Mouse (Mus musculus): ENCODE data around the gene Slit3.

Gene Slit3

DNA sequence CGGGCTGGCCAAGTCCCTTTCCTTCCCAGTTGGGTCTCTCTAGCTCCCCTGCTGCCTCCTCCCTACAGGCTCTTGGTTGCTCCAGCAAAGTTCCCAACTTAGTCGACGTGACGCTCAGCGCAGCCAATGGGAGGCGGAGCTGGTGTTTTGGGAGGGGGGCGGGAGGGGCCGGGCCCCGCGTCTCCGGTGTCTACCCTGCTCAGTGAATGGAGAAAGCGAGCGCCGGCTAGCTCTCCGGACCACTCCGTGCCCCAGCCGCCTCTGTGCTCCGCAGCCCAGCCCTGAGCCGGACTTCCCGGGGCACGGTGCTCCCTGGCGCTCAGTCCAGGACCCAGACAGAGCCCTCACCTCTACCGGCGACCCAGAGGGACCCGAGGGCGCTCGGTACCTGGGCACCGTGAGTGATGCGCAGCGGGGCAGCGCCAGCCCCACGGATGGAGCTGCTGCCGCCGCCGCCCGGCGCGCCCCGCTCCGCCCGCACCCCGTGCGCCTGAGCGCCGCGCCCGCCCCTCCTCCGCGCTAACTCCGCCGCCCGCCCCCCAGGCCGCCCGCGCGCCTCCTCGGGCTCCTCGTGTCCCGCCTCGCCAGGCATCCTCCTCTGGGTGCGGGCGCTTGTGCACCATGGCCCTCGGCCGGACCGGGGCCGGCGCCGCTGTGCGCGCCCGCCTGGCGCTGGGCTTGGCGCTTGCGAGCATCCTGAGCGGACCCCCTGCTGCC is at the start of gene Slit3:
Slit3 (plus strand) TSS at position 331 of the 717 bp plus-strand sequence.
- peak; percentile 89 for DNase-seq (ENCODE audit: low read depth, low spot score)

DNA sequence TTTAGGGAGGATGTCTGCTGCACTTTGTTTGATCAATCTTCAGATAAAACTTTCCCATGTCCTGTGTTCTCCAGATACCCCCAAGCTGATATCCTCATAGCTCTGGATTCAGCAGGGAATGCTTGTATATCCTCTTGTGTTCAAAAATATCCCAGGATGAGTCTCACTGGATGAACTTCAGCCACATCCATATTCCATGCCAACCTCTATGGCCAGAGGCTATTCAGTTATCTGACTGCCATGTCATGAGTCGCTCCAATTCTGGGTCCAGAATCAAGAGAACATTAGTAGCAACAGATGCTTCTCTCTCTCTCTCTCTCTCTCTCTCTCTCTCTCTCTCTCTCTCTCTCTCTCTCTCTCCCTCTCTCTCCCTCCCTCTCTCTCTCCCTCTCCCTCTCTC is 49.6 kb upstream of the Slit3 start:
- no peak for DNase-seq (ENCODE audit: low read depth, low spot score)

DNA sequence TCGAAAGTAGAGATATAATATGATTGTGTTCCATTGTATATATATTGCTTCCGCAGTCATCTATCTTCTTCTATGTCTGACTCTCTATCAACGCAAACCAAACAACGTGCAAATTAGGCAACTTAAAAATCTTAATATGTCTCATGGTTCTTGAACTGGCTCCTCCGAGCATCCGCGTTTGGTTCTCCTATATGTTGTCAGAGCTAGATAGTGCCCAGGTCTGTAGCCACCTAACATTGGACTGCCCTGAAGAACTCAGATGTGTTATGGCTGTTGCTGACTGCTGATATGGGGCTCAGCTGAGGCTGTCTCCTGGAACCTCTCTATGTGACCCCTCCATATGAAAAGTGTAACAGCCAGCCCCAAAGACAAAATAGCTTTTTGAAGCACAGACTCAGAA is 45.6 kb upstream of the Slit3 start:
- DNase-seq (ENCODE audit: low read depth, low spot score), result no peak

DNA sequence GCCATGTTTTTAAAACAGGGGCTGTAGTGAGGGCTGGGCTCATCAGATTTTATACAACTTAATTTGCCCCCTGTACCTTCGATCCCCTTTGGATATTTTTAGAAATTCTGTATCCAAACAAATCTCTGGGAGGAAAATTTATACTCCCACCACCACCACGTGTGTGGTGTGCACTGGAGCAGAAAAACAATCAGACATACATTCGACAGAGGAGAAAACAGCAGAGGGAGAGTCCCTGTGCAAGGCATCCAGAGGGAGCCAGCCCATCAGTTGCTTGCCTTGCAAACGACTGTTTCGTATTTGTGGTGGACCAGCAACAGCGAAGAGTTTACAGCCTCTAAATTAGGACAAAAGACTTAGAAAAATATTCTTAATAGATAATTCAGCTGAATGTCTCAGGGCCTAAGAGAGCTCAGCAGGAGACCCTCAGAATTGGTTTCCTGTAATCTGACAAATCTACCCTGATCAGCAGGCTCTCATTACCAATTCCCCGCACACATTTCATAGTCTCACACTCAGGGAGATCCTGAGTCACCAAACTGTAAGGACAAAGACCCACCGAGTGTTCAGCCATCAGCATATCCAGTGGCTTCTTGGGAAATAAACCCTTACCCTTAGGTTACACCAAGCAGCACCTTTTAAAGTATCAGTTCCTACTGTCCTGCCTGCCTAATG is 40.4 kb upstream of the Slit3 start:
- no peak for DNase-seq (ENCODE audit: low read depth, low spot score)

DNA sequence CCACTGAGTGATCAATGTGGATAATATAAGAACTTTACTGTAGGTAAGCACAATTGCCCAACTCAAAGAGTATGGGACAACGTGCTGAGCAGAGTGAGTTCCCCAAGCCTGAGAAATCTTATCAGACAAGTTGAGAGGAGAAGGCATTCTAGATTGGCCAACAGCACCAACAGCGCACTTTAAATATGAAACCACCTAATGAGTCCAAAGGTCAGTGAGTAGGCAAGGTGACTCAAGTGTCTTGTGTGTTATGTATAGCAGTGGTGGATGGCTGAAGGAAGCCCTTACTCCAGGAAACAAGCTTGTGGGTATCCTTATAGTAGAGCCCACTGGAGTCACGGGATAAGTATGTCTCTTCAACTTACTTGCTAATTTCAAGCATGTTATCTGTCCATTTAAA is 38.7 kb upstream of the Slit3 start:
- DNase-seq (ENCODE audit: low read depth, low spot score), result no peak

DNA sequence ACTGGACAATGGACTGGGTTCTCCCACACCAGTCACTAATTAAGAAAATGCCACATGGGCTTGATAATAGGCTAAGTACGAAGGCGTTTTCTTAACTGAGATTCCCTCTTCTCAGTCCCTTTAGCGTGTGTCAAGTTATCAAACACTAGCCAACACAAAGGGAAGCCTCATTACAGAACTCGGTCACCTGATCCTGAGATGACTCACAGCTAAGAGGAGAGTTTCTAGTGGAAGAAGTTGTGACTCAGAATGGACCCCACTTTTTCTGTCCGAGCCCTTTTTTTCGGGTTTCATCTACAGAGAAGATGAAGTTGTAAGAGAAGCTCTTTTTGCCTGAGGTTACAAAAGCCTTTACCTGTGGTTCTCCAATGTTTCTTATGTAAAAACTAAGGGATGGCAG is 38.0 kb upstream of the Slit3 start:
- no peak for DNase-seq (ENCODE audit: low read depth, low spot score)

DNA sequence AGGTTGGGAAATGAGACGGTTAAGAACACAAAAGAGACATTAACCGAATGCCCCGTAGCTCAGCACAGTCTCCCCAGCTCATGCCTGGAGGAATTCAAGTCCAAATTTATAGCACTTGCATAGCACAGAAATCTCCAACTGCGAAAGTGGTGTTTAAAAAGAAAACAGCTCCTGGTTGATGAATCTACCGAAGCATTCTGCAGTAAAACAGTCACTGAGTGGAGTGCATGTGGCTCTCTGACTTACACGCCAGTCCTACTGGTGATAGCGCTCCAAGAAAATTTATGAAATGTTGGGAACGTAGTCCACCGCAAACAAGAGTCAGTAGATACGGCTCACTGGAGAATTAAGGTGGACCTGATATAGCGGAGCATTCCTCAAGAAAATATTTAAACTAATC is 35.7 kb upstream of the Slit3 start:
- DNase-seq (ENCODE audit: low read depth, low spot score), result peak; percentile 56

DNA sequence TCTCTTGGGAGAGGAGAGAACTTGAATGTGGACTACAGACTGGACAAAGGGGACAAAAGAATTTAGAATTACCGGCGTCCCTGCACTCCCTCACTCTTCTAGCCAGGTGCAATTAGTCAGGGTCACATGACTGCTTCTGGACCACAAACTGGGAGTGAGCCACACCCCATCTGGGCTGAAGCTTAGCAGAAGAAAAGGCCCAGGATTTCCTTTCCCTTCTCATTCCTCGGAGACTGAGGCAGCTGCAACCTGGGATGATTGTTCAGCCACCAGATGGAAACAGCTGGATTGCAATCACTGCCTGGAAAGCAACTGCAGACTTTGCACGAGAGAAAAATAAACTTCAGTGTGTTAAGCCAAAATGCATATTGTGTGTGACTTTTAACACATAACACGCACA is 35.0 kb upstream of the Slit3 start:
- DNase-seq (ENCODE audit: low read depth, low spot score), result peak; percentile 19

DNA sequence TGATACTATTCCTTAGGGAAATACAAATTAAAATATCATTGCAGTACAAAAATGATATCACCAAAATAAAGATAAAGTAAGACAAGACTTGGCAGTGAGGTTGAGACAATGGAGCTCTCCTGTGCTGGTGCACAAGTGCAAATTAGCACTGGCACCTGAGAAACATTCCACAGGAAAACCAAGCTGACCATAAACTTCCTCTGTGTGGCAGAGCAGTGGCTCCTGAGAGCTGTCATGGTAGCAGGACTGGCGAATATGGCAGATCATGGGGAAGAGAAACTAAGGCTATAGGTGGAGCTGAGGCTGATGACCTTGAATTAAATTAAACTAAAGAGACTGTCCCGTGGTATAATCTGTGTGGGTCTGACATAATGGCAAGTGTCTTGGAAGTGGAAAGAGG is 33.6 kb upstream of the Slit3 start:
- no peak for DNase-seq (ENCODE audit: low read depth, low spot score)

DNA sequence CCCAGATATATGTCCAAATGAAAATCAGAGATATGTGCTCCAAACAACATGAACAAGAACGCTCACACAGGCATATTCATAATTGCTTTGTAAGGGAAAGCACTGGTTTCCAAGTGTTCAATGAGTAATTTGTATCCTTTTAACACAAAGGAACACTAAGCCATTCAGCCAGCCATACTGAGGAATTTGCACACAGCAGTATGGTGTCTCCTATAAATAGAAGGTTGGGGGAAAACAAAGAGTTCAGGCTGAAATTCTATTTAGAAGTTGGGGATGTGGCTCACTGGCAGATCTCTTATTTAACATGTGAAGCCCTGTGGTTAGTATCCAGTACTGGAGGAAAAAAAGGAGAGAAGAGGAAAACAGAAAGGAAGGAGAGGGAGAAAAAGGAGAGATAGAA is 32.9 kb upstream of the Slit3 start:
- no peak for DNase-seq (ENCODE audit: low read depth, low spot score)

DNA sequence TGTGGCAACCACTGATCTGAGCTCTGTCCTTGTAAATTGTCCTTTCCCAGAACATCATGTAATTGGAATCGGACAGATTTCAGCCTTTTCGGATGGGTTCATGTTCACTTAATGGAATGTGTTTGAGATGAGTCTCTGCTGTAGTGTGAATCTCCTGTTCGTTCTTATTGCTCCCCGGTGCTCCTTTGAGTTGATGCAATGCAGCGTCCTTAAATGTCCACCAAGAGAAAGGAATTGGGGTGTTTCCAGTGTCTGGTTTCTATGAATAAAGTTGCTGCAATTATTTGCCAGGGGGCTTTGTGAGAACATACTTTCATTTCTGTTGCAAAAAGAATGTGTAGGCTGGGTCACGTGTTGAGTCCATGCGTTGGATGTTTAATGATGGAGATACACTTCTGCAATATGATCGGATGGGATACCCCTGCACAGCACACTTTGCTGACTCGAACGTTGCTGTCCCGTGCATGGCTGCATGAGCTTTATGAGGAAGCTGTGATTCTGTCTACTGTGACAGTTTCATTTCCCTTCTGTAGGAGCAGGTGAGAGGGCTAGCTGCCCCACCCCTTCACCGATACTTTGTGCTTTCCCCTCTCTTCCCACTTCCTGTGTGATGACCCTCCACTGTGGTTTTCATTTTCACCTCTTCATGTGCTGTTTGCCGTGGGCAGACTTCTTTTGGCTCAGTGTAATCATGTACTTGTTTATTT is 30.2 kb upstream of the Slit3 start:
- no peak for DNase-seq (ENCODE audit: low read depth, low spot score)

DNA sequence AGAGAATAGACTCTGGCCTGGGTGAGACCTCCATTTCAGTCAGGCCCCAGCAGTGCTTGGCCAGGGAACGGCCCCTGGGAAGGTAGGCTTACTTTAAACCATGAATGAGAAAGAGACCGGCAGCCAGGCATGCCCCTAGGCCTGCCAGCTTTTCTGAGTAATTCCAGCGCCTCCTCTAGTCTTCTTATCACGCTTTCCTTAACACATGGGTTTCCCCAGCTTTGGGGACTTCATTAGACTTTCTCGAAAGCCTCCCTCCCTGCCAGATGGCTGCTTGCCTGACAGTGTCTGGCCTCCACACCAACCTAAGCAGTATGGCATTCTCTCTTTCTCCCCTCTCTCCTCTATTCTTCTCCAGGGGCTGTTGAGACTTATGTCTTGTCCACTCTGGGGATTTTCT is 24.5 kb upstream of the Slit3 start:
- DNase-seq (ENCODE audit: low read depth, low spot score), result no peak

DNA sequence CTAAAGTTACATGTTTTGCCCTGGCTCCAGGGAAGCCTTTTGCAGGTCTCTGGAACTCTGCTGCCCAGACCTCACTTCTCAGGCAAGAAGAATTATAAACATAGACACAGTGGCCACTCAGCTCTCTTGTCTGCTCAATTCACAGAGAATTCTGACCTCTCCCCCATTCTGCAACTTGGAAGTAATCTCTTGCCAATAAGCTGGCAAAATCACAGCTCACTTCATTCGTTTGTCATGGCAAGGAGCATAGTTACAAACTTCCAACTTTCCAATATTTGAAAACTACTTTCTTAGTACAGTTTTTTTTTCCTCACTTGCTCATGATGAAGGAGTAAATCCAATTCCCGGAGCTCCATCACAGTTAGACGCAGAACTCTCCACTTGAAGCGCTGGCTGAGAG is 11.2 kb upstream of the Slit3 start:
- no peak for DNase-seq (ENCODE audit: low read depth, low spot score)

DNA sequence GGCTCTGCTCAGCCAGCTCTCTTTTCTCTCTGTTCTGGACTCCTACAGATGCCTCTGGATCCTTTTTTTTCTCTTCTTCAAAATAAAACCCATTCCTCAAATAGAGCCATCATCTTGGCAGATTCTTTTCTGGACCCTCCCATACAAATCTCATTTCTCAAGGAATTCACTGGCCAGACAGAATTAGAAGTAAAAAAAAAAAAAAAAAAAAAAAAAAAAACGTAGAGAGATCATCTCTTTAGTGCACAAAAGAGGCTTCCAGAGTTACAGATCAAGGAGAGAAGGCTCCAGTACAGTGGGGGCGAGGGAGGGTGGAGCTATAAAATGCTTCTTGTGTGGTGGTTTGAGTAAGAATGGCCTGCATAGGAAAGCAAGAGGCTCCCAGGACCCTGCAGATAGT is 10.2 kb upstream of the Slit3 start:
- DNase-seq (ENCODE audit: low read depth, low spot score), result no peak

DNA sequence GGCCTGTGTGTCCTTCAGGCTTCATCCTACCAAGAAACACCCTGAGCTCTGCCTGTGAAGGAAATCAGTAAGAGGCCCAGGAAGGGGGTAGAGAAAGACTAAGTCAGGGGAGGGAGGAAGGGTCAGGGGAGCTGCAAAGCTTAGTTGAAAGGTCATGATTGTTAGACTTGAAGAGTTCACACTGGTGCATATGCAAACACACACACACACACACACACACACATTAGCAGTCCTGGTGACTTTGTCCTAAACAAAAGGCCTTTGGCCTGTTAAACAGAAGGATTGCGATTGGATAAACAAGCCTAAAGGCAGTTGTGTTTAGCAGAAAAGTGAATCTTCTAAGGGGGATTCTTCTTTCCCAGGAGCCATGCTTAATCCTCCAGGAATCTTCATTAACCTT is 7.7 kb upstream of the Slit3 start:
- no peak for DNase-seq (ENCODE audit: low read depth, low spot score)

DNA sequence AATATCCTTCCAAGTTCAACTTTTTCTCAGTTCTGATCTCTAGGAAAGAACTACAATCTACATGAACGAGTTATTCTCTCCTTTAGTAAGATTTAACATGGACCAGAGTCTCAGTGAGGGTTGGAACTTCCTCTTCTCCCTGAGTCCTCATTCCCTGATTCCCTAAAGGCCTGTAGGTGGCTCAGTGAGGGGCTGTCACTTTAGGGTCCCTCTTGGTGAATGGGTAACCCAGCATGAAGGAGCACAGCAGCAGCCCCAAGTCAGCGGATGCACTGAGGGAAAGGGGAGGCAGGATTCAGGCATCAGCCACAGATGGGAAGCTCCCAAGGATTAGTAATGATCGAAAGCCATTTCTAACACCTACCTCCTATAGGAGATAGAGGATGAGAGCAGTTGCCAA is 4.6 kb upstream of the Slit3 start:
- no peak for DNase-seq (ENCODE audit: low read depth, low spot score)

DNA sequence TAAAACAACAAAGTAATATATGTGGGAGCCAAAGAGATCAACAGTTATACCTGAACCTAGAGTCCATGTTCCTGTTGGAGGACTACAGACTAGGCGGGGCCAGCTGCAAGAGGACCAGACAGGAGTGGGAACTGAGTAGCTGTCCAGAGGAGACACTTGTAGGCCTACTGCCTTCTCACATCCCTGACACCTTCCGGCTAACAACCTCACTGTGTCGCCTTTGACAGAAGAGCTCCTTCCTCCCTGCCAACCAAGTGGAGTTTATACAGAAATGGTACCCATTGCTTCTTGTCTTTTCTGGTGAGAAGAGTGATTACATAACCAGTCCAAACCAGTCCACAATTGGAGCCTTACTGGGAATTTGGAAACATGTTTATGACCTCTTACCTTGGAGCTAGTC is 3.2 kb upstream of the Slit3 start:
- no peak for DNase-seq (ENCODE audit: low read depth, low spot score)

DNA sequence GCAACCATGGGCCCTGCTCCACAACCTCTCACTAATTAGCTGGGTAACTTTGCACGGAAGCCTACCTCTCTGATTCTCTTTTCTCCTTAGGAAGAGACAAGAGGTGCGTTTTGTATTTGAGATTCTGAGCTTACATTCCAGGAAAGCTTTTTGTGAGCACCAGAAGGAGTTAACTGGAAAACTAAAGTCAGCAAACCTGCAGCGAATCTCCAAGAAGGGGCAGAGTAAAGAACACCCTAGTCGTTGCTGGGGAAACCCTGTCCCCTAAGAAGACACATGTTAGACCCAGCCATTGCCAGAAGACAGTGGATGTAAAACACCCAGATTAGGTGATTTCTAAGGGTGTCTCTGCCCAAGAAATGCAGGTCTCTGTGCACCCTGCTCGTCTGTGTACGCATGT is 2.3 kb upstream of the Slit3 start:
- DNase-seq (ENCODE audit: low read depth, low spot score), result no peak

DNA sequence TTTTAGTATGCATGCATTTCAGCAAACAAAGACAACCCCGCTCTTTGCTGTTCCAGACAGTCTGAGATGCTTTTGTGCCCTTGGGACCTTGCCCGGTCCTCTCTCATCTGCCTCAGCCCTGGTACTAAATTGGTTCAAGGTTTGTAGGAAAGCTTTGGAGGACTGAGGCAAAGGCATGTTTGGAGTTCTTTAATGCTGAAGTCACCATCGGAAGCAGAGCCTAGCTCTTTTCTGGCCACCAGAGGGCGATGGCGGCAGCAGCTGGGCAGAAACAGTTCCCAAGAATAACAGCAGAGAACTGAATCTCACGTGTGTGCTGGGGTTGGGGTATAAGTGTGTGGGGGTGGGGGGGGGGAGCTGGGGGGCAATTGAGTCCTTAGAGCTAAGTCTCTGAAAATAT is 1.7 kb upstream of the Slit3 start:
- peak; percentile 86 for DNase-seq (ENCODE audit: low read depth, low spot score)

DNA sequence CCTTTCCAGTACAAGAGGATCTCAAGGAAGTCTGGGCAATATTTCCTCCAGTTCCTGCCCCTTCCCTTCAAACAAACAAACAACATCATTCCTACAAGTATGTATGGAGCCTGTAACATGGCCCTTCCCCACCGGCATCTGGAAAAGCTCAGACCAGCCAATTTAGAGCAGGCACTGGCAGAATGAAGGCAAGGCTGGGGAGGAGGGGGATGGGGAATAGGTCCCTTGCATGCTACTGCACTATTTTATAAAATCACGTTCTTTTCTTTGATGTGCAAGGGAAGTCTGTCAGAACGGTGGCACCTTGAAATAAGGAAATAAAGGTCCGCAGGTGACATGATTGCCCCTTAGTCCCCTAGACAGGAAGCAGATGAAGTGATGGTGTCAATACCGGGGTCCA is 948 bp upstream of the Slit3 start:
- no peak for DNase-seq (ENCODE audit: low read depth, low spot score)

DNA sequence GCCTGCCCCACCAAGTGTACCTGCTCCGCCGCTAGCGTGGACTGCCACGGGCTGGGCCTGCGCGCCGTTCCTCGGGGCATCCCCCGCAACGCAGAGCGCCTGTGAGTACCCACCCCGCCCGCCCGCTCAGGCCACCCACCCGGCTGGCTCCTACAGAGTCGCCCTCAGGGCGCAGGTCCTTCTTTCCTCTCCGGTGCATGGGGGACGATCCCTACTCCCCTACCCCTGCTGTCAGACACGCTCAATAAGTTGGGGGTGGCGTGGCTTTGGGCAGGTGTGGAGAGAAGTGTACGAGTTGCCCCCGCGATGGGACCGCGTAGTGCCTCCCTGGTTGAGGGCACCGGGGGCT is 561 bp downstream of the Slit3 start:
- no peak for DNase-seq (ENCODE audit: low read depth, low spot score)

DNA sequence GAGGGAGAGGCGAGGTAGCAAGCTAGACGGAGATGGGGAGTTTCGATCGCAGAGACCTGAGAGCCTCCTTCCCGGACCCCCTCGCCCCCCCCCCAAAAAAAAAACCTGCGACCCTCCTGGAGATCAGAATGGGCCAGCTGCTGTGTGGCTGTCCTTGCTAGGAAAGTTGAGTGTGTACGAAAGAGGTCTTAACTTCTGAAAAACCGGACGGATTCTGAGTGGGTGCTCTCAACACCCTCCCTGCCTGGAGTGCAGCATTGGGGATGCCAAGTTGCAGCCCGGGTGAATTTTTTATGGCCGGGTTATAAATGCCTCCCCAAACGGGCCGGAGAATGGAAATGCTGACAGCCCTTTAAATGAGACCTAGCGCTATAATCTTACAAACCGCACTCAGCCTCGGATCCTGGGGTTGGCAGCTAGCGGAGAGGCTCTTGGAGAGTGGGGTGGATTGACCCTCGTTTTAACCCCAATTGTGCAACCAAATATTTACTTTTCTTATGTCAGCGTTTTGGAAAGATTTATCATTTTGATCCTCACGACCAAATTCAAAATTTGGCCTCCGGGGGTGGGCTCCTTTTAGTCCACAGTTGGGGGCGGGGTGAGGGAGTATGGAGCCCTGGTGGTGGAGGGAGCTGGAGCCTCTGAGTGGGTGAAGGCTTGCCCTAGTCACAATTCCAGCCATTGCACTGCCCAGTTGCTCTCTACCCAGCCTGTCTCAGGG is 1.2 kb downstream of the Slit3 start:
- DNase-seq (ENCODE audit: low read depth, low spot score), result no peak

Measured in mesoderm, embryonic 11.5 days (tissue).